Mouse (Mus musculus) stomach, postnatal 0 days (tissue): ENCODE measurements around the gene Morf4l1.
"Not testable (repeated sequence)": the region's sequence is repeated elsewhere in the genome, so short reads cannot be mapped to it uniquely, and the experiment has no call there.

Source experiments
- CTCF ChIP-seq: IDR thresholded peaks from 2 replicates; pipeline ENCODE4 v1.5.1; 2016; ENCODE audit warnings: antibody characterized with exemption, low read depth, mild to moderate bottlenecking, moderate library complexity
- EP300 ChIP-seq: optimal IDR thresholded peaks from 2 replicates; pipeline ENCODE3; 2016; ENCODE audit warnings: antibody characterized with exemption

GRCm38 (mm10) chr9:90081961-90082360 lies 32.6 kb downstream of the Morf4l1 start:
- TF ChIP-seq CTCF, EP300: not testable (repeated sequence)
